Mouse (Mus musculus): ENCODE measurements around the gene Crhbp. TPM values are rescaled to one million over a fixed set of nuclear protein-coding genes. Genes with fewer than 3 reads are reported as not detected.

Crhbp gene
- polyA plus RNA-seq, 1 experiment from 2014 or later, result 0.17 TPM

DNA sequence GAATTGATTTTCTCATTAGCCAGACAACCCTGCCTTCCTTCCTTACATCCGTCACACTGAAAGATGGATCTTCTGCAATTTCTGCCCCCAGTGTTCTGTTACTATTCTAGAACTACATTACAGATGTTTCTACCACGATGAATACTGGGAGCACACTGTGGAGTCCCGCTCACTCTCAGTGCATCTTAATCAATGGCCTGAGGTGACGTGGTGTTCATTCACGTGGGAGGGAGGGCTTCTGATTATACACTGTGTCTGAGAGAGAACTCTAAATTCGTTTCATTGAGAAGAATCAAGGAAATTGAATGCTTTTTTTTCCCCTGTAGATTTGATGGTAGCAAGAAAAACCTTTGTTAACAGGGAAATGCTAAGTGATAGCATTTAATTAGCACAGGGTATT lies 19.2 kb downstream of the Crhbp start:
- no peak overlapping the region for H3K9ac ChIP-seq (replicated peaks; ENCODE audit: low read length)
- H3K27me3 ChIP-seq (ENCODE audit: insufficient read depth, low read length), result no peaks in the 10 kb centered on the region
- H3K9me3 ChIP-seq (ENCODE audit: low read length), result no peaks in the 10 kb centered on the region
- H3K4me2 ChIP-seq (replicated peaks; ENCODE audit: low read depth, low read length), result no peak overlapping the region
- no peaks in the 10 kb centered on the region for H3K36me3 ChIP-seq (ENCODE audit: insufficient read depth, low read length)
- H3K4me1 ChIP-seq (ENCODE audit: insufficient read depth, low read length), result no peaks in the 10 kb centered on the region
- no peak for ATAC-seq (ENCODE audit: low FRiP score, low TSS enrichment)
- no peak overlapping the region for H3K4me3 ChIP-seq (ENCODE audit: low read length)
- WGBS, result 42% methylated on average over 6 of the region's 6 CpGs
- H3K27ac ChIP-seq (ENCODE audit: low read length), result no peak overlapping the region

DNA sequence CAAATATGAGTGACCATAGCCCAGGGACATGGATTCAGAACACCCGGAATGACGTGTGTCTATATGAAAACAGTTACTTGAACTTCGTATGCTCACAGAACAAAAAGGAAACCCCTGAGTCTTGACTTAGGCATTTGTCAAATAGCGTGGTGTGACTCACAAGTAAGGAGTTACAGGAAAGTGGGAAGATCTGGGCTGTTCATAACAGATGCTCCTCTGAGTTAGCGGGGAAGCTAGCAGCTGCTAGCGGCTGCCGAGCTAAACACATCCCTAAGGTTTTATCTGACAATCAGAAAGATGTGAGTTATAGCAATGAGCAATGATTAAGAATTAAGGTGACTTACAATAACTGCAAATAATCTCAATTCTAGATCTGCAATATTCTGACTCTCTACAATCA lies 19.8 kb downstream of the Crhbp start:
- 68% methylated on average over 7 of the region's 7 CpGs for WGBS

DNA sequence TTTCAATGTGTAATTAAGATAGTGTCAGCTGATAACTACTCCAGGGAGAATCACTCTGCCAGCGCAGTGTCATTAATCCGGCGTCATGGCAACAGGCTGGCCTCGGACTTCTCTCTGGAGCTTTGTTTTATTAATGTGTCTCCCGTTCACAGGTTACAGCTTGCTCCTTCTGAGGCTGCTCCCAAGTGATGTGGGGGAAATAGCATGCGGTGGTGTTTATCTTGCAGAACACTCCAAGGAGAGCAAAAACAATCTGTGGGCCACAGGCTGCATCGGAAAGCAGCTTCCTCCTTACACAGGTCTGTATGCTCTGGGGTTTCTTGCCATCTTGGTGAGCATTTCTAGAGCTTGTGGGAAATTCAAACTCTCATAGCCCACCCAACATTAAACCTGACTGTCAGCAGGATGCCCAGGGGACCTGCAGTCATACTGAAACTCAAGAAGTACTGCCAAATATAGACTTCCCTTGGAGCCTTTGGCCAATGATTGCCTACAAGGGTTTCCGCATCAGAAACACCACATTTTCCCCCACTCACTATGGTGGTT lies 25.4 kb downstream of the Crhbp start:
- Histone ChIP-seq H3K27me3 (ENCODE audit: insufficient read depth, low read length) (no peaks in the 10 kb centered on the region), H3K9me3 (ENCODE audit: low read length) (no peaks in the 10 kb centered on the region), H3K36me3 (ENCODE audit: insufficient read depth, low read length) (no peaks in the 10 kb centered on the region), H3K4me1 (ENCODE audit: insufficient read depth, low read length) (0 out of 2 replicates have a peak, but pooled peaks cover 7% of the 10 kb centered on the region), H3K9ac (replicated peaks; ENCODE audit: low read length) (no peak overlapping the region), H3K4me2 (replicated peaks; ENCODE audit: low read depth, low read length) (no peak overlapping the region), H3K4me3 (ENCODE audit: low read length) (no peak overlapping the region), H3K27ac (ENCODE audit: low read length) (no peak overlapping the region)
- no peak for ATAC-seq (ENCODE audit: low FRiP score, low TSS enrichment)
- WGBS, result 11% methylated on average over 8 of the region's 8 CpGs

More for the DNA sequence above, 19.8 kb downstream of the Crhbp start:
- Histone ChIP-seq H3K9me3 (ENCODE audit: low read length) (no peaks in the 10 kb centered on the region), H3K27ac (ENCODE audit: low read length) (no peak overlapping the region), H3K4me2 (replicated peaks; ENCODE audit: low read depth, low read length) (no peak overlapping the region), H3K4me1 (ENCODE audit: insufficient read depth, low read length) (no peaks in the 10 kb centered on the region), H3K27me3 (ENCODE audit: insufficient read depth, low read length) (no peaks in the 10 kb centered on the region), H3K4me3 (ENCODE audit: low read length) (no peak overlapping the region), H3K36me3 (ENCODE audit: insufficient read depth, low read length) (no peaks in the 10 kb centered on the region), H3K9ac (replicated peaks; ENCODE audit: low read length) (no peak overlapping the region)
- ATAC-seq (ENCODE audit: low FRiP score, low TSS enrichment), result no peak

DNA sequence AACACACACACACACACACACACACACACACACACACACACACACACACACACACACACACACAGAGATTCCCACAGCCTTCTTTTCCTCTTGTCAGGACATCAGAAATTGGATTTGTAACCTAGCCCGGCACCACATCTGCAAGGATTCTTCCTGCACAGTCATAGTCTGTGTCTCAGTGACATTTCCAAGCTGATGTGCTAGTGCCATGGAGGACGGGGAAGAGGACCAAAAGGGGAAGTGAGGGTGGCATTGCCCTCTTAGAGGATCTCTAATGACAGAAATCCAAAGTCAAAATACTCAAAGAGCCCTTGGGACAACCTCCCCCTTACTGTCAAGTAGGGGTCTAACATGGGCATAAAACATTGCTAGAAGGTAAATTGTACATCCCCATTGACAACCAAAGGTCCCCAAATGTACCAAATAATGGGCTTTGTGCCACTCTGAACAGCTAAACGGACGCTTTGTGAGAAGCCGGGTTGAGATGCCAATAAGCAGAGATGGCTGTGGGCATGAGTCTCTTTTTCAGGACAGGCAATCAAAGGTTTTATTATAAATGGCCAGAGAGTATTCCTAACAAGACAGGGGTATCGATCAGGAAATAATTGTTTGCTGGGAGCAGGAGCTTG lies 26.0 kb downstream of the Crhbp start:
- Histone ChIP-seq H3K9ac (replicated peaks; ENCODE audit: low read length) (no peak overlapping the region), H3K36me3 (ENCODE audit: insufficient read depth, low read length) (no peaks in the 10 kb centered on the region), H3K4me1 (ENCODE audit: insufficient read depth, low read length) (0 out of 2 replicates have a peak, but pooled peaks cover 7% of the 10 kb centered on the region), H3K4me3 (ENCODE audit: low read length) (no peak overlapping the region), H3K4me2 (replicated peaks; ENCODE audit: low read depth, low read length) (no peak overlapping the region), H3K9me3 (ENCODE audit: low read length) (no peaks in the 10 kb centered on the region), H3K27ac (ENCODE audit: low read length) (no peak overlapping the region), H3K27me3 (ENCODE audit: insufficient read depth, low read length) (no peaks in the 10 kb centered on the region)
- WGBS, result 57% methylated on average over 6 of the region's 6 CpGs
- ATAC-seq (ENCODE audit: low FRiP score, low TSS enrichment), result no peak

DNA sequence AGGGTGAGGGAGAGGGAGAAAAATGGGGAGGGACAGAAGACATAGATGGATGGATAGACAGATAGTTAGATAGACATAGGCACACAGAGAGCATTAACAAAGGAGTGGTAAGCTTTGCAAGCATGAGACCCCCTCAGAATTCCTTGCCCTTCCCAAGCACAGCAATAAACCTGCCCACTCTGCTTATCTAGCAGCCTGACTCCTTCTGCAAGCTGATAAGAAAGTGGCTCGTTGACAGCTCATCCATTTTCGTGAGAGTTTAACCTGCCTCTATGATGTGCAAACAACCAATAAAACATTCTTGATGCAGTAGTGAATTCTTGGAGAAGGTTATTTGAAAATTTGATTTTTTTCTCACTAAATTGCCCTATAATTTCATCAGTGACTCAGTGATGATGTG lies 32.5 kb downstream of the Crhbp start:
- Histone ChIP-seq H3K27me3 (ENCODE audit: insufficient read depth, low read length) (no peaks in the 10 kb centered on the region), H3K27ac (ENCODE audit: low read length) (no peak overlapping the region), H3K4me3 (ENCODE audit: low read length) (no peak overlapping the region), H3K9ac (replicated peaks; ENCODE audit: low read length) (no peak overlapping the region), H3K4me2 (replicated peaks; ENCODE audit: low read depth, low read length) (no peak overlapping the region), H3K4me1 (ENCODE audit: insufficient read depth, low read length) (no peaks in the 10 kb centered on the region), H3K36me3 (ENCODE audit: insufficient read depth, low read length) (no peaks in the 10 kb centered on the region), H3K9me3 (ENCODE audit: low read length) (no peaks in the 10 kb centered on the region)
- no peak for ATAC-seq (ENCODE audit: low FRiP score, low TSS enrichment)
- 38% methylated on average over 2 of the region's 2 CpGs for WGBS

DNA sequence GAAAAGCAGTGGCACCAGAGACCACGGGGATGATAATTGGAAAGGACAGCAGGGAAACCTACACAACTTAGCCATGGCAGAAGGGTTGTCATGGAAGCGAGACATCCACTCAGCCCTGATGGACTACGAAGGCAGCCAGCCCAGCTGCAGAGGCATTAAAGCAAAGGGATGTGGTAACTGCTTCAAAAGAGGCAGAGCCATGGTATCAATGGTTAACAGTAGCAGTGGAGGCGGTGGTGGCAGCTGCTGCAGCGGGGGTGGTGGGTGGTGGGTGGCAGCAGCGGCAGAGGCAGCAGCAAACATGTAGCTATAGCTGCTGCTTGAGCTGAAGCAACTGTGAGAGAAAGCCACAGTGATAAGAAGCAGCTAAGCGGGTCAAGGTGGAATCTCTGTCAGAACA lies 51.5 kb downstream of the Crhbp start:
- no peak for ATAC-seq (ENCODE audit: low FRiP score, low TSS enrichment)
- no peak overlapping the region for H3K4me3 ChIP-seq (ENCODE audit: low read length)
- 91% methylated on average over 7 of the region's 7 CpGs for WGBS

DNA sequence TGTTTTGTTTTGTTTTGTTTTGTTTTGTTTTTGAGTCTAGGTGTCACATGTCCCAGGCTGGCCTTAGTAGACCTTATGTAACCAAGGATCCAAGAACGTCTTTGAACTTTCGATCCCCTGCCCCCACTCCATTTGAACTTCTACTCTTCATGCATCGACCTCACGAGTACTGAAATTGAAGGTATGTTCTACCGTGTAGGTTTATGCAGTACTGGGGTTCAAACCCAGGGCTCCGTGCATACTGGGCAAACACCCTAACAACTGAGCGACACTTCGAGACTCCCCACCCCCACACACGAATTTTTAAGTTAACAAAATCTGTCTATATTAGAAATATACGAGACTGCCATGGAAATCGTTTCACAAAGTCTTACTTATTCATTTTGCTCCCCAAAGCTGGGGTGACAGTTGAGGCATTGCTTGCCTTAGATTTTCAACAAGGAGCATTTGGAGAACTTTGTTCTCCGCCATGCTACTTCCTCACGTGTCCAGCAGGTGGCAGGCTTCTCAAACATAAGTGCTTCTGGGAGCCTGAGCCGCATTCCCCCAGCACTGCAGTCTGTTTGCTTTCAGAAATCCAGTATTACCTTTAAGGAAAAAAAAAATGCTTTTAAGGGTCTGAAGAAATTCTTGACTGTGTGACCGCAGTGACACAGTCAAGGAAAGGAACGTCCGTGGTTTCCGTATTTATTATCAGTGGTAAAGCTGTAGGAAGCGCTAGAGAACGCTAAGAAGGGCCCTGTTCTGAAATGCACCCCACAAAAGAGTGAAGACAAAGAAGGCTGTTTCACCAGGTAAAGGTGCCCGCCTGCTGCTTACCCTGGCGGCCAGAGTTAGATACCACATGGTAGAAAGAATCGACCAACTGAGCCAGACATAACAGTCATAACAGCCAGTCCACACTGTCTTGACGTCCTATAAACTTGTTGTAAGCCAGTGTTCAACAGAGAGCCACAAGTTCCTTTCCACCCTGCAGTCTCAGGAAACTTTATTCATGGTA lies 54.6 kb downstream of the Crhbp start:
- Histone ChIP-seq H3K27me3 (ENCODE audit: insufficient read depth, low read length) (no peaks in the 10 kb centered on the region), H3K9me3 (ENCODE audit: low read length) (no peaks in the 10 kb centered on the region), H3K4me1 (ENCODE audit: insufficient read depth, low read length) (no peaks in the 10 kb centered on the region), H3K9ac (replicated peaks; ENCODE audit: low read length) (no peak overlapping the region), H3K4me3 (ENCODE audit: low read length) (no peak overlapping the region), H3K36me3 (ENCODE audit: insufficient read depth, low read length) (no peaks in the 10 kb centered on the region), H3K27ac (ENCODE audit: low read length) (no peak overlapping the region), H3K4me2 (replicated peaks; ENCODE audit: low read depth, low read length) (peak overlapping the region; percentile 24)
- 35% methylated on average over 24 of the region's 24 CpGs for WGBS
- no peak for ATAC-seq (ENCODE audit: low FRiP score, low TSS enrichment)

More for the DNA sequence above, 51.5 kb downstream of the Crhbp start:
- Histone ChIP-seq H3K27me3 (ENCODE audit: insufficient read depth, low read length) (no peaks in the 10 kb centered on the region), H3K9ac (replicated peaks; ENCODE audit: low read length) (no peak overlapping the region), H3K4me1 (ENCODE audit: insufficient read depth, low read length) (no peaks in the 10 kb centered on the region), H3K4me2 (replicated peaks; ENCODE audit: low read depth, low read length) (no peak overlapping the region), H3K36me3 (ENCODE audit: insufficient read depth, low read length) (no peaks in the 10 kb centered on the region), H3K9me3 (ENCODE audit: low read length) (peaks cover 17% of the 10 kb centered on the region), H3K27ac (ENCODE audit: low read length) (no peak overlapping the region)

DNA sequence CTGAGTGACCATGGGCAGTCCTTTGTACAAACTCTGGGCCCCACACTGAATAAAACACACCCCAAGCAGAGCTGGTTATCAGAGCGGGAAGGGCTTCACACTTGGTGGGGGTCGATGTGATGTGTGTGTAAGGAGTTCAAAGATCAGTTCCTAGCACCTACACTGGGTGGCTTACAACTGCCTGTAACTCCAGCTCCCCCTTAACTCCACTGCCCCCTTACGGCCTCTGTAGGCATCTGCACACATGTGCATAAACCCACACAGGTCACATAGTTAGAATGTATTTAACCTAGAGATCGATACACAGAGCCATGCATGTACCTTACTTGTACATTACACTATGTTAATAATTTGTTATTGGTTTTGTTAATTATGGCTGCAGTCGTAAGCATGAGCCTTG lies 56.5 kb downstream of the Crhbp start:
- no peaks in the 10 kb centered on the region for H3K36me3 ChIP-seq (ENCODE audit: insufficient read depth, low read length)
- no peak overlapping the region for H3K27ac ChIP-seq (ENCODE audit: low read length)
- no peak for ATAC-seq (ENCODE audit: low FRiP score, low TSS enrichment)
- no peaks in the 10 kb centered on the region for H3K9me3 ChIP-seq (ENCODE audit: low read length)
- no peaks in the 10 kb centered on the region for H3K27me3 ChIP-seq (ENCODE audit: insufficient read depth, low read length)
- no peak overlapping the region for H3K4me3 ChIP-seq (ENCODE audit: low read length)
- no peaks in the 10 kb centered on the region for H3K4me1 ChIP-seq (ENCODE audit: insufficient read depth, low read length)
- 82% methylated on average over 5 of the region's 5 CpGs for WGBS
- no peak overlapping the region for H3K9ac ChIP-seq (replicated peaks; ENCODE audit: low read length)
- H3K4me2 ChIP-seq (replicated peaks; ENCODE audit: low read depth, low read length), result no peak overlapping the region

DNA sequence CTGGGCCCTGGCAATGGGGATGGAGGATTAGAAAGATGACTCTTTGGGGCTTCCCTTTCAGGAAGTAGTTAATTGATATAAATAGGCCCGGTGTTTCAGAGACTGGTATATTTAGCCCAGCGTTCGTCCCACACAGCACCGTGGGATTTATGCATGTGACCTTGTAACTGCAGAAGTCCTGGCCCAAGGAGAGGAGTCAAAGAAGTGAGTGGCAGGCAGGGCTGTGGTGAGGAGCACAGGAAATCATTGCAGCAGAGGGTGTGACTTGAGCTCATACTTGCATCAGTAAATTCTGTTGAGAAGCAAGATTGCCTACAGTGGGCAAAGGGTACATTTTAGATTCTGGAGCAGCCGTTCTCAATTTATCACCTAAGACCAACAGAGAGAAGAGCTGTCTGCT lies 62.3 kb downstream of the Crhbp start:
- H3K4me1 ChIP-seq (ENCODE audit: insufficient read depth, low read length), result no peaks in the 10 kb centered on the region
- no peak overlapping the region for H3K4me3 ChIP-seq (ENCODE audit: low read length)
- no peaks in the 10 kb centered on the region for H3K27me3 ChIP-seq (ENCODE audit: insufficient read depth, low read length)
- no peak for ATAC-seq (ENCODE audit: low FRiP score, low TSS enrichment)
- 51% methylated on average over 5 of the region's 5 CpGs for WGBS
- no peak overlapping the region for H3K9ac ChIP-seq (replicated peaks; ENCODE audit: low read length)
- no peak overlapping the region for H3K27ac ChIP-seq (ENCODE audit: low read length)
- H3K4me2 ChIP-seq (replicated peaks; ENCODE audit: low read depth, low read length), result no peak overlapping the region
- H3K9me3 ChIP-seq (ENCODE audit: low read length), result no peaks in the 10 kb centered on the region
- no peaks in the 10 kb centered on the region for H3K36me3 ChIP-seq (ENCODE audit: insufficient read depth, low read length)
